Mouse (Mus musculus) liver, embryonic 14.5 days (tissue): ENCODE results near the gene Ss18l1.

Experiments used
- CTCF ChIP-seq: IDR thresholded peaks from 2 replicates; pipeline ENCODE4 v1.5.1; 2016; ENCODE audit warnings: antibody characterized with exemption, low read depth, control low read depth
- EP300 ChIP-seq: IDR thresholded peaks from 2 replicates; pipeline ENCODE4 v1.6.1; 2016; ENCODE audit warnings: antibody characterized with exemption, low read depth

DNA sequence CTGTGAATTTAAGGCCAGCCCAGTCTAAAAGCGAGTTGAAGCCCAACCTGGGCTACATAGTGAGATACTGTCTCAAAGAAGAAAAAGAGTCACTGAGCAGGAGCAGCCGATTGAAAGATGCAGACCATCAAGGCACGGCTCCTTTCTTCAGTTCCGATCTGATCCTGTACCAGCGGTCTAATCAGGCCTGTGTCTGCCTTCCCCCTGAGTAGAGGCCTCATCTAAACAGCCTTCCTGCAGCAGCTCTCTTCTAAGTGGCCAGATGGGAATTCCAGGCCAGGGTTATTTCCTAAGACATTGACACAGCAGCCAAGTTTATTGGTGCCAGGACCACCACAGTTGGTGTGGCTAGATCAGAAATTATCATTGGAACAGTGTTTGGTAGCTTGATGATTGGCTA lies 49.2 kb upstream of the Ss18l1 start:
- TF ChIP-seq CTCF (no peak), EP300 (no peak)
